Mouse (Mus musculus) small intestine, adult 2 months (tissue): ENCODE measurements around the gene Eef2k. TPM values are rescaled to one million over a fixed set of nuclear protein-coding genes. Genes with fewer than 3 reads are reported as not detected.
A peak's percentile ranks its signal among the peaks of the same experiment; 100 is the strongest.

Source experiments
- H3K27ac ChIP-seq: fragments of 200-500 bp; 2 replicates; pipeline ENCODE4 v1.5.1; 2012; ENCODE audit warnings: low read depth, low read length, control low read depth, inconsistent platforms; ENCODE audit not compliant: insufficient read depth
- H3K27me3 ChIP-seq: fragments of 200-500 bp; 2 replicates; pipeline ENCODE4 v1.6.1; 2012; ENCODE audit warnings: mild to moderate bottlenecking, moderate library complexity, low read length, inconsistent platforms; ENCODE audit not compliant: control insufficient read depth, insufficient read depth
- H3K36me3 ChIP-seq: fragments of 200-500 bp; 2 replicates; pipeline ENCODE4 v1.6.1; 2012; ENCODE audit warnings: mild to moderate bottlenecking, low read length, control low read depth, inconsistent platforms; ENCODE audit not compliant: control insufficient read depth, insufficient read depth
- H3K4me1 ChIP-seq: fragments of 200-500 bp; 2 replicates; pipeline ENCODE4 v1.6.1; 2012; ENCODE audit warnings: low read length, inconsistent platforms, mixed read lengths; ENCODE audit not compliant: control insufficient read depth, insufficient read depth, insufficient read length
- H3K4me3 ChIP-seq: fragments of 200-500 bp; 2 replicates; pipeline ENCODE4 v1.5.1; 2012; ENCODE audit warnings: low read depth, mild to moderate bottlenecking, control low read depth, inconsistent platforms, low read length, moderate library complexity
- CTCF ChIP-seq: fragments of 200-500 bp; IDR thresholded peaks from 2 replicates; pipeline ENCODE4 v1.5.1; 2012; ENCODE audit warnings: low read depth, mild to moderate bottlenecking, control low read depth, inconsistent platforms, low read length, moderate library complexity, mixed read lengths; ENCODE audit not compliant: insufficient replicate concordance, insufficient read length; ENCODE audit errors: extremely low read depth
- POLR2A ChIP-seq: fragments of 200-500 bp; IDR thresholded peaks from 2 replicates; pipeline ENCODE4 v1.6.1; 2012; ENCODE audit warnings: low read depth, mild to moderate bottlenecking, control low read depth, inconsistent platforms, low read length, moderate library complexity
- WGBS: fragments of 180-500 bp; shearing (Covaris S2); methylation state at CpG from one replicate; pipeline ENCODE4 v1.1.7; 2018; 5-methylcytosine and 5-hydroxymethylcytosine counted together
- polyA plus RNA-seq: library from polyadenylated mRNA; depleted of rRNA; stranded (reverse); fragments of >200 nt; gene quantifications from 2 replicates; pipeline ENCODE4 v1.2.3, GENCODE M21; 2012

Eef2k gene
- polyA plus RNA-seq, 1 experiment: 22.8 TPM

- 85% methylated on average over 12 of the region's 12 CpGs for WGBS
- Histone ChIP-seq H3K36me3 (no peaks in the 10 kb centered on the region), H3K4me1 (peaks cover 20% of the 10 kb centered on the region), H3K27ac (no peak overlapping the region), H3K27me3 (no peaks in the 10 kb centered on the region), H3K4me3 (no peak overlapping the region)
- TF ChIP-seq POLR2A (no peak), CTCF (no peak)
These were observed 30.5 kb downstream of the Eef2k start for GRCm38 (mm10) chr7:120873083-120873482.

- Histone ChIP-seq H3K27me3 (no peaks in the 10 kb centered on the region), H3K36me3 (no peaks in the 10 kb centered on the region), H3K4me3 (no peak overlapping the region), H3K4me1 (peaks cover 16% of the 10 kb centered on the region), H3K27ac (no peak overlapping the region)
- 89% methylated on average over 3 of the region's 3 CpGs for WGBS
- TF ChIP-seq CTCF (no peak), POLR2A (no peak)
These were observed 31.4 kb downstream of the Eef2k start for GRCm38 (mm10) chr7:120874021-120874420.

GRCm38 (mm10) chr7:120874764-120875539, 32.3 kb downstream of the Eef2k start:
- peaks cover 18% of the 10 kb centered on the region for H3K4me1 ChIP-seq
- no peak overlapping the region for H3K4me3 ChIP-seq
- H3K27me3 ChIP-seq: no peaks in the 10 kb centered on the region
- 0 out of 2 replicates have a peak, but pooled peaks cover 2% of the 10 kb centered on the region for H3K36me3 ChIP-seq
- H3K27ac ChIP-seq: peak overlapping the region; percentile 88
- TF ChIP-seq CTCF: no peak
- no peak for TF ChIP-seq POLR2A
- WGBS: 25% methylated on average over 7 of the region's 7 CpGs

DNA sequence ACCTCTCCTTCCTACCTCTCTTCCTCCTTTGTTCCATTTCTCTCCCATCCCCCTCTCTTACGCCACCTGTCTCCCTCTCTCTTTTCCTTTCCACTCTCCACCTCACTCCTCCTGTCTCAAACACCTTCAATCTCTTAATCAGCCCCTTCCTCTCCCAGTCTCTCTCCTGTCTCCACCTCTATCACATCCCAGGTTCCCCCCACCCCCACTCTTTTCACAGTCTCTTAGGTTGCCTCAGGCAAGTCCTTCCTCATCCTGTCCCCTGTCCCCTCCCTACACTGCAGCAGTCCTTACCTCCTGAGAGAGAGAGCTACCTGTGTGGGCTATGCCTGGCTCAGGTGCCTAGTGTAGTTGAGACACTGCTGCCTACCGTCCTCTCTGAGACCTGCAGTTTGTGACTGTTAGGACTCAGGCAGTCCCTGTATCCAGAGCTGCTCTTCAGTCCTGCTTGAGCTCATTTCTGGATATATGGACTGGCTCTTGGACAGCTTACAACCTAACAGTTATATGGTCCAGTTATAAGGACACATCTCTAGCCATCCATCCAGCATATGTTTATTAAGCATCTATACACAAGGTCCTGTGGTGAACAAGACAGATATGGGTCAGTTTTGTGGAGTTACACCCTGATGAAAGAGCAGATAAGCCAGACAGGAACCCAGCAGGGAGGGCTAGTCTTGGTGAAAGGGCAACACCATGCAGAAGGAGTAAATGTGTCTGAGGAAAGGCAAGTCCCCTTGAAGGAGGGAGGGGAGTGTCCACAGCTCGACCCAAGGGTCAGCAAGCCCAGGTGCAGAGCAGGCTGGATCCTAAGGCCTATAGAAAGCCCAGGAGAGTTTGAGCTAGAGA, 33.1 kb downstream of the Eef2k start:
- no peak; the same call in 1 of the 2 replicates for TF ChIP-seq POLR2A
- no peak for TF ChIP-seq CTCF
- no peaks in the 10 kb centered on the region for H3K27me3 ChIP-seq
- peaks cover 7% of the 10 kb centered on the region for H3K36me3 ChIP-seq
- H3K4me3 ChIP-seq: no peak overlapping the region
- H3K4me1 ChIP-seq: peaks cover 23% of the 10 kb centered on the region
- WGBS: 41% methylated on average over 3 of the region's 3 CpGs
- H3K27ac ChIP-seq: peak overlapping the region; percentile 69

DNA sequence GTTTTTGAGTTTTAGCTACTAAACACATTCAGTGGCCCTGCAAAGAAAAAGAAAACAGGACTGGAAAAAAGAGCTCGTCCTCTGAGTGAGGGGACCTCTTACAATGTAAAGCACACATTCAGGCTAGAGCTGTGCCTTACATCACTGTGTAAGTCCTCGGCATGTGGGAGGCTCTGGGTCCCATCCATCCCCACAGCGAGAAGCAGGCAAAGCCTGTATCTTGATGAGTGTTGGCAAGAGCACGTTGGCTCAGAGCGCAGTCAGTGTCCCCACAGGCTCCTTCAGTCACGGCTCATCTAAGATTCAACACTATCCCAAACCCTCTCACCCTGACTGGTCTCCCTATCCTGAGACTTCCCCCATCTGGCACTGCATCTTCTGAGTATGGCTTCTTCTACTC, 35.6 kb downstream of the Eef2k start:
- TF ChIP-seq CTCF: no peak
- no peak for TF ChIP-seq POLR2A
- Histone ChIP-seq H3K27ac (no peak overlapping the region), H3K27me3 (no peaks in the 10 kb centered on the region), H3K4me3 (no peak overlapping the region), H3K36me3 (peaks cover 9% of the 10 kb centered on the region), H3K4me1 (peaks cover 23% of the 10 kb centered on the region)
- WGBS: 90% methylated on average over 6 of the region's 6 CpGs

DNA sequence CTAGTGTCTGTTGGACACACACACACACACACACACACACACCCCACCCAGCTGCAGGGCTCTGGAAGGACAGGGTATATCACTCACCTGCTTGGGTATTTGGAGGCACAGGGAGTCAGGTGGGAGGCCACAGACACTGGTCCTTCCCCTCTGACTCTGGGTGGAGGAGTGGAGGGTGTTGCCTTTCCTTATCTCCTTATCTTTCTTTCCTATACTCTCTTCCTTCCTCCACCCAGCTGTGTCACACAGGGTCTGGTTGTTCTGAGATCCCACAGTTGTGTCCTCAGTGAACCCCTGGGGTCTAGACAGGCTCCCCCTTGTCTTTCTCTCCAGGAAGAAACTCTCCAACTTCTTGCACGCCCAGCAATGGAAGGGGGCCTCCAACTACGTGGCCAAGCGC, 37.3 kb downstream of the Eef2k start:
- TF ChIP-seq POLR2A (no peak), CTCF (no peak)
- peaks cover 9% of the 10 kb centered on the region for H3K36me3 ChIP-seq
- H3K27me3 ChIP-seq: no peaks in the 10 kb centered on the region
- no peak overlapping the region for H3K27ac ChIP-seq
- H3K4me1 ChIP-seq: peaks cover 21% of the 10 kb centered on the region
- WGBS: 92% methylated on average over 3 of the region's 3 CpGs
- H3K4me3 ChIP-seq: no peak overlapping the region

DNA sequence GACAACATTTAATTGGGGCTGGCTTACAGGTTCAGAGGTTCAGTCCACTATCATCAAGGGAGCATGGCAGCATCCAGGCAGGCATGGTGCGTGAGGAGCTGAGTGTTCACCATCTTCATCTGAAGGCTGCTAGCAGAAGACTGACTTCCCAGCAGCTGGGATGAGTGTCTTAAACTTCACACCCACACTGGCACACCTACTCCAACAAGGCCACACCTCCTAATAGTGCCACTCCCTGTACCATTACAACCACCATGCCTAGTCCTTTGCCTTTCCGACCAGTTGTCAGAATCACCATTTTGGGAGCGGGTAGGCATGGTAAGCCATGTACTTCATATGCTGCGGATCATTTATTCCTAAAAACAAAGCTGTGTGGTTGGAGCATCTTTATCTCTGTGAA, 38.1 kb downstream of the Eef2k start:
- peaks cover 13% of the 10 kb centered on the region for H3K36me3 ChIP-seq
- no peaks in the 10 kb centered on the region for H3K27me3 ChIP-seq
- H3K4me3 ChIP-seq: no peak overlapping the region
- no peak for TF ChIP-seq POLR2A
- TF ChIP-seq CTCF: no peak
- no peak overlapping the region for H3K27ac ChIP-seq
- H3K4me1 ChIP-seq: peaks cover 15% of the 10 kb centered on the region
- WGBS: 81% methylated on average over 4 of the region's 4 CpGs
